Mouse (Mus musculus) bone marrow, adult 2 months (tissue): ENCODE data around the gene Olfr155. TPM values are rescaled to one million over a fixed set of nuclear protein-coding genes. Genes with fewer than 3 reads are reported as not detected.
A peak's percentile ranks its signal among the peaks of the same experiment; 100 is the strongest.

ENCODE experiments used
- H3K27ac ChIP-seq: fragments of 200-500 bp; 2 replicates; pipeline ENCODE4 v1.5.1; 2012; ENCODE audit warnings: low read depth, mild to moderate bottlenecking, control low read depth, inconsistent platforms, low read length; ENCODE audit not compliant: control insufficient read depth, poor library complexity, insufficient read depth
- H3K4me1 ChIP-seq: fragments of 200-500 bp; 2 replicates; pipeline ENCODE4 v1.6.1; 2011; ENCODE audit warnings: low read length; ENCODE audit not compliant: control insufficient read depth, insufficient read depth
- H3K4me3 ChIP-seq: fragments of 200-500 bp; replicated peaks from 2 replicates; pipeline ENCODE3; 2011; ENCODE audit warnings: mild to moderate bottlenecking, low read depth, low read length, control low read depth; ENCODE audit not compliant: control insufficient read depth
- CTCF ChIP-seq: fragments of 200-500 bp; IDR thresholded peaks from 2 replicates; pipeline ENCODE4 v1.5.1; 2011; ENCODE audit warnings: low read length, control low read depth; ENCODE audit not compliant: control insufficient read depth, insufficient read depth
- POLR2A ChIP-seq: fragments of 200-500 bp; IDR thresholded peaks from 2 replicates; pipeline ENCODE4 v1.6.1; 2011; ENCODE audit warnings: low read depth, mild to moderate bottlenecking, control low read depth, low read length, borderline replicate concordance; ENCODE audit not compliant: control insufficient read depth
- WGBS: fragments of 180-500 bp; shearing (Covaris S2); methylation state at CpG from one replicate; pipeline ENCODE4 v1.1.7; 2018; 5-methylcytosine and 5-hydroxymethylcytosine counted together
- polyA plus RNA-seq: library from polyadenylated mRNA; stranded (reverse); fragments of >200 nt; gene quantifications from 2 replicates; pipeline ENCODE4 v1.2.4, GENCODE M21; 2011; ENCODE audit warnings: low replicate concordance; ENCODE audit not compliant: missing spikeins, insufficient read depth, insufficient read length

The Olfr155 gene
- polyA plus RNA-seq, 1 experiment: not detected

GRCm38 (mm10) chr4:43854101-43854500 is 2.7 kb downstream of the Olfr155 start:
- WGBS: 67% methylated on average over 8 of the region's 8 CpGs
- Histone ChIP-seq H3K27ac (no peak overlapping the region), H3K4me1 (no peaks in the 10 kb centered on the region), H3K4me3 (no peak overlapping the region)
- TF ChIP-seq CTCF: no peak
- no peak for TF ChIP-seq POLR2A

- Histone ChIP-seq H3K4me3 (no peak overlapping the region), H3K4me1 (no peaks in the 10 kb centered on the region), H3K27ac (no peak overlapping the region)
- TF ChIP-seq CTCF: no peak
- no peak for TF ChIP-seq POLR2A
- WGBS: 83% methylated on average over 10 of the region's 10 CpGs
These were observed 8.5 kb downstream of the Olfr155 start for GRCm38 (mm10) chr4:43859886-43860285.

- no peak overlapping the region for H3K27ac ChIP-seq
- no peaks in the 10 kb centered on the region for H3K4me1 ChIP-seq
- H3K4me3 ChIP-seq: no peak overlapping the region
- WGBS: 21% methylated on average over 14 of the region's 14 CpGs
- TF ChIP-seq CTCF (peak; percentile 75), POLR2A (no peak)
These were observed 9.6 kb downstream of the Olfr155 start for GRCm38 (mm10) chr4:43860744-43861519.

- no peaks in the 10 kb centered on the region for H3K4me1 ChIP-seq
- H3K4me3 ChIP-seq: no peak overlapping the region
- no peak overlapping the region for H3K27ac ChIP-seq
- TF ChIP-seq CTCF (no peak), POLR2A (no peak)
- 48% methylated on average over 4 of the region's 4 CpGs for WGBS
These were observed 11.9 kb downstream of the Olfr155 start for GRCm38 (mm10) chr4:43863298-43863697.

- H3K27ac ChIP-seq: no peak overlapping the region
- TF ChIP-seq CTCF: no peak
- TF ChIP-seq POLR2A: no peak
- no peaks in the 10 kb centered on the region for H3K4me1 ChIP-seq
- no peak overlapping the region for H3K4me3 ChIP-seq
- WGBS: 86% methylated on average over 10 of the region's 10 CpGs
These were observed 18.5 kb downstream of the Olfr155 start for GRCm38 (mm10) chr4:43869821-43870220.

- WGBS: 48% methylated on average over 7 of the region's 7 CpGs
- no peak overlapping the region for H3K4me3 ChIP-seq
- no peak for TF ChIP-seq CTCF
- no peak for TF ChIP-seq POLR2A
These were observed 23.1 kb downstream of the Olfr155 start for GRCm38 (mm10) chr4:43874501-43874900.

GRCm38 (mm10) chr4:43875160-43875918 is 24.0 kb downstream of the Olfr155 start, which contains the start of gene Reck:
Gene Reck (plus strand): TSS chr4:43875530.
- peak within 1 kb of the TSS; percentile 44 for H3K4me3 ChIP-seq
- WGBS: 1% methylated on average over 69 of the region's 73 CpGs
- H3K4me1 ChIP-seq: no peaks in the 10 kb centered on the region
- TF ChIP-seq CTCF (no peak), POLR2A (no peak)
- no peak within 1 kb of the TSS for H3K27ac ChIP-seq

More at GRCm38 (mm10) chr4:43874501-43874900, 23.1 kb downstream of the Olfr155 start:
- Histone ChIP-seq H3K4me1 (no peaks in the 10 kb centered on the region), H3K27ac (no peak overlapping the region)

GRCm38 (mm10) chr4:43875919-43876411 is 24.6 kb downstream of the Olfr155 start:
- TF ChIP-seq CTCF: no peak
- TF ChIP-seq POLR2A: no peak
- 2% methylated on average over 20 of the region's 20 CpGs for WGBS
- H3K4me3 ChIP-seq: peak overlapping the region; percentile 44
- H3K4me1 ChIP-seq: no peaks in the 10 kb centered on the region
- no peak overlapping the region for H3K27ac ChIP-seq
